Mouse (Mus musculus): ENCODE measurements around the gene Slpi. TPM values are rescaled to one million over a fixed set of nuclear protein-coding genes. Genes with fewer than 3 reads are reported as not detected.
"Not testable (repeated sequence)": the region's sequence is repeated elsewhere in the genome, so short reads cannot be mapped to it uniquely, and the experiment has no call there.

Gene Slpi
- polyA plus RNA-seq, 1 experiment: not detected

- no peak for TF ChIP-seq TAL1 (IDR thresholded peaks at IDR 0.05; ENCODE audit: low read length)
- no peak for TF ChIP-seq GATA1 (IDR thresholded peaks at IDR 0.05; ENCODE audit: low read length)
- Histone ChIP-seq H3K36me3 (ENCODE audit: control insufficient read depth) (no peaks in the 10 kb centered on the region), H3K4me1 (ENCODE audit: control insufficient read depth) (no peaks in the 10 kb centered on the region), H3K9me3 (ENCODE audit: control insufficient read depth, low read length) (no peaks in the 10 kb centered on the region), H3K4me3 (replicated peaks) (no peak overlapping the region), H3K27me3 (ENCODE audit: control insufficient read depth) (no peaks in the 10 kb centered on the region)
These were observed 32.5 kb downstream of the Slpi start for GRCm38 (mm10) chr2:164356177-164356967.

DNA sequence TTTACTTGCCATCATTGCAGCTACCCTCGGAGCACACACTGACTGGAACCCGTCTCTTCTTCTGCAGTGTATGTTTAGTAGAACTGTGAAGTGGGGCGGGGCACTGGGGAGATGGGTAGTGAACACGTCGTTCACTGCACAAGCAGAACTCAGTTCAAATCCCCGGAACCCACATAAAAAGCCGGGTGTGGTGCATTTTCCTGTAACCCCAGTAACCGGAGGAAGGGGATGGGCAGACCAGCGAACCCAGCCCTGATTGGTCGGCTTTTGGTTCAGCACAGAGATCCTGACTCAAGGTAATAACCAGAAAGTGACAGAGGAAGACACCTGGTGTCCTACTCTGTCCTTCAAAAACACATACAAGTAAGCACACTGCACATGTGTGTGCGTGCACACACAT is 35.5 kb downstream of the Slpi start:
- H3K27me3 ChIP-seq (ENCODE audit: control insufficient read depth): no peaks in the 10 kb centered on the region
- no peaks in the 10 kb centered on the region for H3K36me3 ChIP-seq (ENCODE audit: control insufficient read depth)
- H3K4me1 ChIP-seq (ENCODE audit: control insufficient read depth): no peaks in the 10 kb centered on the region
- H3K9me3 ChIP-seq (ENCODE audit: control insufficient read depth, low read length): no peaks in the 10 kb centered on the region
- H3K4me3 ChIP-seq (replicated peaks): no peak overlapping the region
- TF ChIP-seq TAL1 (IDR thresholded peaks at IDR 0.05; ENCODE audit: low read length) (no peak), GATA1 (IDR thresholded peaks at IDR 0.05; ENCODE audit: low read length) (no peak)

DNA sequence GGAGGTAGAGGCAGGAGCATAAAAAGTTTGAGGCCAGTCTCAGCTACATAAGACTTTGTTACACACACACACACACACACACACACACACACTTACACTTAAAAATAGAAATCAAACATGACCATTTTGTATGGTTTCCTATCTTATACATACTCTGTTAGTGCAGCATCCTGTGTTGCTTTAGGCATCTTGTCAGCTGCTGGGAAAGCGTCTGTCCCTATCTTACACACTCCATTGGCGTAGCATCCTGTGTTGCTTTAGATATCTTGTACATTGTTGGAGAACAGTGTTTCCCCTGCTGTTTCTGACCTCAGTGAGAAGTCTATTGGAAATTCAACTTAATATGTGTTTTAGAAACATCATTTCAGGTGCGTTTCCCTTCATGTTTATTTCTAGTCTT is 36.2 kb downstream of the Slpi start:
- no peaks in the 10 kb centered on the region for H3K4me1 ChIP-seq (ENCODE audit: control insufficient read depth)
- no peaks in the 10 kb centered on the region for H3K27me3 ChIP-seq (ENCODE audit: control insufficient read depth)
- H3K36me3 ChIP-seq (ENCODE audit: control insufficient read depth): no peaks in the 10 kb centered on the region
- no peak for TF ChIP-seq TAL1 (IDR thresholded peaks at IDR 0.05; ENCODE audit: low read length)
- TF ChIP-seq GATA1 (IDR thresholded peaks at IDR 0.05; ENCODE audit: low read length): no peak
- no peaks in the 10 kb centered on the region for H3K9me3 ChIP-seq (ENCODE audit: control insufficient read depth, low read length)
- H3K4me3 ChIP-seq (replicated peaks): no peak overlapping the region

DNA sequence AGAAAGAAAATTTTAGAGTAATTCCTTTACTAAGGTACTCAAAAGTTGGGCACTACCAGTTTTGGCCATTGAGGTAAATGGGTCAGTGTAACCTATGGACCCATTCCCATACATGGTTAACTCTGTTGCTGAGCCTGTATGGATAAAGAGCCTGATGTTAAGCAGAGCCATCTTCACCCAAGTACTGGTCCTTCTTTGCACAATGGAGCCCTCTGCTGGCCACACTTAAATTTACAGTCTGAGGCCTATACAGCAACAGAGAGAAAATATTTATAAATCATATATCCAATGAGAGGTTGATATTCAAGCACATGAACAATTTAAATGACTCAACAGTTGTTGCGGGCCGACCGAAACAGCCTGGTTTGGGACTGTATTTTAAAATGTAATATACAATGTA is 39.9 kb downstream of the Slpi start:
- no peaks in the 10 kb centered on the region for H3K36me3 ChIP-seq (ENCODE audit: control insufficient read depth)
- TF ChIP-seq GATA1 (IDR thresholded peaks at IDR 0.05; ENCODE audit: low read length) (no peak), TAL1 (IDR thresholded peaks at IDR 0.05; ENCODE audit: low read length) (no peak)
- no peaks in the 10 kb centered on the region for H3K27me3 ChIP-seq (ENCODE audit: control insufficient read depth)
- H3K4me1 ChIP-seq (ENCODE audit: control insufficient read depth): no peaks in the 10 kb centered on the region
- H3K4me3 ChIP-seq (replicated peaks): no peak overlapping the region
- no peaks in the 10 kb centered on the region for H3K9me3 ChIP-seq (ENCODE audit: control insufficient read depth, low read length)

GRCm38 (mm10) chr2:164347697-164348096 is 41.2 kb downstream of the Slpi start:
- H3K4me3 ChIP-seq (replicated peaks); H3K36me3 ChIP-seq (ENCODE audit: control insufficient read depth); H3K27me3 ChIP-seq (ENCODE audit: control insufficient read depth); H3K4me1 ChIP-seq (ENCODE audit: control insufficient read depth); H3K9me3 ChIP-seq (ENCODE audit: control insufficient read depth, low read length): not testable (repeated sequence)

GRCm38 (mm10) chr2:164343732-164344131 is 45.2 kb downstream of the Slpi start:
- H3K36me3 ChIP-seq (ENCODE audit: control insufficient read depth); H3K9me3 ChIP-seq (ENCODE audit: control insufficient read depth, low read length); H3K4me1 ChIP-seq (ENCODE audit: control insufficient read depth); H3K27me3 ChIP-seq (ENCODE audit: control insufficient read depth); H3K4me3 ChIP-seq (replicated peaks): not testable (repeated sequence)

GRCm38 (mm10) chr2:164332440-164332839 is 56.5 kb downstream of the Slpi start, which contains the start of gene Svs5:
Gene Svs5 (plus strand): TSS chr2:164332740.
- not testable (repeated sequence) for H3K9me3 ChIP-seq (ENCODE audit: control insufficient read depth, low read length); H3K4me1 ChIP-seq (ENCODE audit: control insufficient read depth); H3K27me3 ChIP-seq (ENCODE audit: control insufficient read depth); H3K36me3 ChIP-seq (ENCODE audit: control insufficient read depth); H3K4me3 ChIP-seq (replicated peaks)

GRCm38 (mm10) chr2:164320983-164321382 is 67.9 kb downstream of the Slpi start:
- TF ChIP-seq TAL1 (IDR thresholded peaks at IDR 0.05; ENCODE audit: low read length) (no peak), GATA1 (IDR thresholded peaks at IDR 0.05; ENCODE audit: low read length) (no peak)
- no peaks in the 10 kb centered on the region for H3K4me1 ChIP-seq (ENCODE audit: control insufficient read depth)
- no peaks in the 10 kb centered on the region for H3K27me3 ChIP-seq (ENCODE audit: control insufficient read depth)
- no peaks in the 10 kb centered on the region for H3K9me3 ChIP-seq (ENCODE audit: control insufficient read depth, low read length)
- H3K4me3 ChIP-seq (replicated peaks): no peak overlapping the region
- no peaks in the 10 kb centered on the region for H3K36me3 ChIP-seq (ENCODE audit: control insufficient read depth)

DNA sequence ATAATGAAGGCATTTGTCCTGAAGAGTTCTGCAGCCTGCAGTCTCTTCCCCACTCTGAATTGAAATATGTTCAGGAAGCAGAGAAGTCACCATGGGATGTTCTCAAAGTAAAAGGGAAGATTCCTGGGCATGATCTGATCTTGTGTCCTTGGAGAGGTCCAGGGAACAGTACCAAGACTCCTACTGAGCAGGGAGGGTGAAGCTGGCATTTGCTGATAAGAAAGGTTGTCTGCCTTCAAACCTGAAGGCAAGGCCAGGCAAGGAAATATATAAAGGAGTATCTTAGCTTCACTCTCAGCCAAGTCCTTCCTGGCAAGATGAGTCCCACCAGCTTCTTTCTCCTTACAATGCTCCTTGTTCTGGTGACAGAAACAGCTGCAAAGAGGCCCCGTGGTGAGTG is 72.4 kb downstream of the Slpi start, which contains the start of gene Svs6:
Svs6 (plus strand) TSS at position 301 of the 400 bp plus-strand sequence.
- H3K36me3 ChIP-seq (ENCODE audit: control insufficient read depth); H3K4me1 ChIP-seq (ENCODE audit: control insufficient read depth); H3K9me3 ChIP-seq (ENCODE audit: control insufficient read depth, low read length); H3K4me3 ChIP-seq (replicated peaks); H3K27me3 ChIP-seq (ENCODE audit: control insufficient read depth): not testable (repeated sequence)

GRCm38 (mm10) chr2:164315460-164315859 is 73.4 kb downstream of the Slpi start:
- not testable (repeated sequence) for H3K27me3 ChIP-seq (ENCODE audit: control insufficient read depth); H3K4me3 ChIP-seq (replicated peaks); H3K9me3 ChIP-seq (ENCODE audit: control insufficient read depth, low read length); H3K36me3 ChIP-seq (ENCODE audit: control insufficient read depth); H3K4me1 ChIP-seq (ENCODE audit: control insufficient read depth)

Measured in erythroblast, embryonic 14.5 days (primary cell).